Mouse (Mus musculus): ENCODE data around the gene Fgfr2.
"Not testable (repeated sequence)": the region's sequence is repeated elsewhere in the genome, so short reads cannot be mapped to it uniquely, and the experiment has no call there.

Fgfr2 gene

DNA sequence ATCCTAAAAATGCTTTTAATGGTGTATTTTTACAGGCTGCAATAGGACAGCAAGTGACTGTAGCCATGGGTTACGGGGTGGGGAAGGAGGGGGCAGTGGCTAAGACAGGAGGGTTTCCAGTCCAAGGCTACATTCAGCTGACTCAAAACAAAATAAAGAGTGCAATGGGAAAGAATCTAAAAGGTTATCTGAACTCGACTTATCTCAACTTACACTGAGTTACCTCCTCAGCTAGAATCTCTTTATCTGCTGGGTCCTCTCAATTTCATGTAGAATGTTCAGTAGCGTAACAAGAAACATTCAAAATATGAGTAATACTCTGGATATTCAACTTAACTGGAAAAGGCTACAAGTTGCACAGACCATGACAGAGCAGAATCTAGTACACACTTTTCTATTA lies 550.4 kb downstream of the Fgfr2 start:
- DNase-seq (ENCODE audit: low spot score): no peak

DNA sequence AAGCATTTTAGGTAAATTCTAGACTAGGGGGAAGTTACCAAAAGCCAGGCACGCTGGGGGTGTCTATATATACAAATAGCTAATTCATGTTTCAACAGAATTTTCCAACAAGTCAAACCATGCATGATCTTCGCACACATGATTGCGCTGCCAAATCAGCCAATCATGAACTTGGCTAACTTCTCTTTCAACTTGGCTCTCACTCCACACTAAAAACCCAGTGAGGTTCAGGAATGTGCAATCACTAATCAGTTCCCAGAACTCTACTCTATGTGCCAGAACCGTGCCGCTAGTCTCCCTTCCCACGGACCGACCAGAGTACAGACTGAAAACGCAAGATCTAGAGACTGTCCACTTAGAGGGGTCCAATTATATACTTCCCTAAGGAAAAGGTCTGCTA lies 551.7 kb downstream of the Fgfr2 start:
- no peak for DNase-seq (ENCODE audit: low spot score)

DNA sequence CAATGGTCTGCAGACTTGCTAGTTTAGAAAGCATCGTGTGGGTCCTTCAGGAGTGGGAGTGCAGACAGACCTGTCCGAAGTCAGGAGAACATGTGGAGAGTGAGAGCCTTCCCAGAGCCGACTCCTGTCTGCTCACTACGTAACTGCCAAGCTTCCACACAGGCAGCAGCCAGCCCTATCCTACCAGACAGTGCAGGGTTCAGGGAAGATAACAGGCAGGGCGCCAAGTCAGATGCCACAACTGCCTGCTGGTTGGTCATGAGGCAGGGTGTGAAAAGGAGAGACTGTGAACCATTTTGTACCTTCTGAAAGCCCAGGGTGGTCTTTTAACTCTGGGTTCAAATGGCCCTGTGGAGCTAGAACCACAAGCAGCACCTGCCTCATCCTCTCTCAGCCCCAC lies 553.1 kb downstream of the Fgfr2 start:
- no peak for DNase-seq (ENCODE audit: low spot score)

GRCm38 (mm10) chr7:132568817-132569216 lies 554.3 kb downstream of the Fgfr2 start:
- DNase-seq (ENCODE audit: low spot score): peak; percentile 62

DNA sequence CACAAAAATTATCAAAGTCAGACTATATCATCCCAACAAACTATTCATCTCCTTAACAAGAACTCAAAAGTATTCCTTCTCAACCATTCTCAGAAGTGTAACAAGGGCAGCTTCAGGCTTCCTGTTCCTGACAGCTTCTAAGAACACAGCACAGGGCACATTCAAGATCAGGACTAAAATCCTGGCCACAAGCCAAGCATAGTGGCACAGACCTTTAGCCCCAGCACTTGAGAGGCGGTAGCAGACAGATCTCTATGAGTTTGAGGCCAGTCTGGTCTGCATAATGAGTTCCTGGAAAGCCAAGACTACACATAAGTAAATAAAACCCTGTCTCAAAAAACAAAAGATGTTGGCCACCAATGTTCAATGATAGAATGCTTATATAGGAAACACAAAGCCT lies 557.3 kb downstream of the Fgfr2 start:
- DNase-seq (ENCODE audit: low spot score): no peak

GRCm38 (mm10) chr7:132559138-132559766 lies 563.9 kb downstream of the Fgfr2 start:
- no peak for DNase-seq (ENCODE audit: low spot score)

GRCm38 (mm10) chr7:132558141-132558736 lies 564.9 kb downstream of the Fgfr2 start:
- DNase-seq (ENCODE audit: low spot score): no peak

GRCm38 (mm10) chr7:132556575-132556974 lies 566.6 kb downstream of the Fgfr2 start:
- DNase-seq (ENCODE audit: low spot score): no peak

GRCm38 (mm10) chr7:132555911-132556310 lies 567.2 kb downstream of the Fgfr2 start:
- DNase-seq (ENCODE audit: low spot score): no peak

DNA sequence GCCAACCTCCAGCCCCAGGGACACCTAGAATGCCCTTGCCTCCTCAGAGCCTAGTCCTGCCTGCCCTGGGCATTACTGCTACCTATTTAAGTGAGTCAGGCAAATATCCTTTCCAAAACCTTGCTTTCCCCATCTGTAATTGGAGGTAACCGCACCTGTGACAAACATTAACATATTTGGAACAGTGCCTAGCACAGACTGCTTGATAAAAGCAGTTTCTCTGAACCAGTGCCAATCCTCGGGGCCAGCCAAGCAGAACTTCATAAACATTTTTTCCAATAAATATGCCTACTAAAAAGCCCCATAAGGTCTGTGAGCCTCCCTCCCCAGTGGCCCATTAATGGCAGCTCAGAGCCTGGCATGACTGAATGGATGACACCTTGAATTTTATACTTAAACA lies 569.1 kb downstream of the Fgfr2 start:
- DNase-seq (ENCODE audit: low spot score): no peak

GRCm38 (mm10) chr7:132551351-132552126 lies 571.6 kb downstream of the Fgfr2 start:
- peak; percentile 93 for DNase-seq (ENCODE audit: low spot score)

- DNase-seq (ENCODE audit: low spot score): no peak
These were observed 576.0 kb downstream of the Fgfr2 start for GRCm38 (mm10) chr7:132547126-132547525.

GRCm38 (mm10) chr7:132542427-132542826 lies 580.7 kb downstream of the Fgfr2 start:
- DNase-seq (ENCODE audit: low spot score): no peak

- no peak for DNase-seq (ENCODE audit: low spot score)
These were observed 581.6 kb downstream of the Fgfr2 start for GRCm38 (mm10) chr7:132541566-132541965.

- no peak for DNase-seq (ENCODE audit: low spot score)
These were observed 582.6 kb downstream of the Fgfr2 start for GRCm38 (mm10) chr7:132540597-132540996.

DNA sequence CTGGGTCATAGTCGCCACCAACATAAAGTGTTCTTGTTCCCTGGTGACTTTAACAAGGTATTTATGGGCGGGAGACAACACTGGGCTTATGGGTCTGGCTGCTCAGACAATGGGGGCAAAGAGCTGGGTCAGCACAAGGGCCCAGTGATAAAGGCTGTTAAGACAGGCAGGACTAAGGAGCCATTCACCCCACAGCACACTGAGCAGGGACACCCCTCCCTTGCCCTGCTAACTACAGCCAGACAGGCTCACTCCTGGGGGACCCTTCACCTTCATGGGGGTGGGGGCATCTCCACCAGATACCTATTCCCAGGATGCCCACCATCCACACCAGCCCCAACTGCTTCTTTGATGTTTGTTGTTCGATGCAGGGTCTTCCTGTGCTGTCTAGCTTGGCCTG lies 593.9 kb downstream of the Fgfr2 start:
- no peak for DNase-seq (ENCODE audit: low spot score)

DNA sequence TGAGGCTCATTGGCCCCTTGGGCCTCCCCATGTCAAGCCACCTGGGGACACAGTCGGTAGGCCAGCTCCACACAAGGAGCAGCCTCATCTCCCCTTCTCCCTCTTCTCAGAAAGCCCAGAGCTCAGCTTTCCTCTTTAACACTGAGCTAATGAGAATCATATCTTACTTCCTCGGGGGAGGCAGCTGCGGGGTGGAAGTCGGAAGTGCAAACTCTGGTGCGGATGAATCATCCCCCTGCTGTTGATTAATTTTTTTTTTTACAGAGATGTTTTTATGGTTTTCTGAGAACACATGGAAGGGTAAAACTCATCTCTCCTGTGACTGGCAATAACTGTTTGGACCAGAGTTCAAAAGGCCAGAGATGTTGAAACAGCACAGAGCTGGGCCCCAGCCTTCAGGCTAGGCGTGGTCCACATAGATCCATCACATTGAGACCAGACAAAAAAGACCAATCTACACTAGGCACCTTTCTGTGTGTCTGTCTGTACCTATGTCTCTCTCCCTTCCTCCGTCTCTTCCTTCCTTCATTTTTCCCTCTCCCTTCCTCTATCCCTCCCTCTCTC lies 609.6 kb downstream of the Fgfr2 start:
- DNase-seq (ENCODE audit: low spot score): no peak

DNA sequence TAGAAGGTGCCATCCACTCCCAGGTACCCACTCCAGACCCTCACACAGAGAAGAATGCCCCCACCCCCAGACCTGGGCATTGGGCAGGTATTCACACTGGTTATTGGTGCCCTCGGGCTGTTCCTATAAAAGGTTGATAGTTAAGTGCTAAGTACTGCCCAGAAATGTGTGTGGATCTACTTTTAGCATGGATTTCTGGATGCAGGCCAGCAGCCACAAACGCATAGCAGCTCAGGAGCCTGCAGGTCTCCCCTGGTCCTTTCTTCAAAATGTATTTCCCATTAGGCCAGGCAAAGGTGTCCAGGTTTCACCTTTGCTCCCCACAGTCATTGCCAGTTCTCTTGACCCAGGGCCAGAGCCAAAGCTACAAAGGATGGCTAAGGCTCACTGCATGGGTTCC lies 614.0 kb downstream of the Fgfr2 start:
- no peak for DNase-seq (ENCODE audit: low spot score)

DNA sequence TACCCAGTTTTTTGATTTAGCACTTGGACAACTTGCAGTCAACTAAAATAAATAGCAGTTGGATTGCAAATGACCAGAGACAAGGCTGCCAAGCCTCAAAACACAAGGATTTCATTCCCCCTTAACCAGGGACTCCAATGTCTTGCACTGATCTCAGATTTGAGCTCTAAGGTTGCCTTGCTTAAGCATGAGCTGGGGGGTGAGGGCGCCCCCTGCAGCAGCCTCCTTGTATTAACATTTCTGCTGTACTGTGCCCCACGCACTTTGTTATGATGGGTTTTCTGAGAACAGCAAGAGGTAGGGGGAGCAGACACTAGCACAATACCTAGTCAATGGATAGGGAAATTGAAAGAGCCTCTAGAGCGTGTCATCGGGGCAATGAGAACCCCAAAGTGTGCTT lies 615.8 kb downstream of the Fgfr2 start:
- DNase-seq (ENCODE audit: low spot score): no peak

DNA sequence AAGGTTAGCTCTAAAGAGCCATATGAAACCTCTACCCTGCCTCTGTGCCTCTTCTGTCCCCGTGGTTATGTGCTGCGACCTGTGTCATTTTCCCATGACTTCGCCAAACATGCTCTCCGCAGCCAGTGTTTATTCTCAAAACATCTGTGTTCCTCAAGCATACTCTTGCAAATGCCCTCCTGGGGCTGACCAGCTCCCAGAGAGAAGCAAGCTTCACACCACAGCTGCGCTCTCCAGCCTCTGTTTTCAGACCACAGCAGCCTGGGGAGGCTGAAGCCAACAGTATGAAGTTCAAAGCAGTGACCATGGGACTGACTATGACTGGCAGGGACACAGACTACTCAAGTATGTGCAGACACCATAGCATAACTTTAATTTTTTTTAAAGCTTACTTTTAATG lies 616.9 kb downstream of the Fgfr2 start:
- no peak for DNase-seq (ENCODE audit: low spot score)

- not testable (repeated sequence) for DNase-seq (ENCODE audit: low spot score)
These were observed 620.7 kb downstream of the Fgfr2 start for GRCm38 (mm10) chr7:132502445-132502844.

DNA sequence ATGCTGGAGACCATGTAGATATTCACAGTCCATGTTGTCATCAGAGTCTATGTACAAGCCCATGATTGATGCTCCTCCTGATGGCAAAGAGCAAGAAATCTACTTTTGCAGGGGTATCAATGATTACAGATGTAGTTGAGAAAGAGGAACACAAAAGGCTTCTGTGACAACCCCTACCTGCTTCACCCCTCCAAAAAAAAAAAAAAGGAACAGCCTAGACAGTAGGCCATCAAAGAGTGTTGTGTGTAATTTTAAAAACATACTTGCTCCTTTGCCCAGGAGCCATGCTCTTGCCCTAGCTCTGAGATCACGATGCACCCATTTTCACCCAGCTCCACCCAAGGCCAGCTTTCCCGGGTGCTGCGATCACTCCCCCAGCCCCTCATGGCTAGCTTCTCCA lies 626.0 kb downstream of the Fgfr2 start:
- no peak for DNase-seq (ENCODE audit: low spot score)

GRCm38 (mm10) chr7:132494263-132494662 lies 628.9 kb downstream of the Fgfr2 start:
- no peak for DNase-seq (ENCODE audit: low spot score)

All from T-cell, adult 2 months (primary cell).